Mouse (Mus musculus) heart, embryonic 15.5 days (tissue): ENCODE measurements around the gene Tmem192. TPM values are rescaled to one million over a fixed set of nuclear protein-coding genes. Genes with fewer than 3 reads are reported as not detected.
"Not testable (repeated sequence)": the region's sequence is repeated elsewhere in the genome, so short reads cannot be mapped to it uniquely, and the experiment has no call there.

Experiments
- ATAC-seq: fragments of 200-750 bp; cut with Nextera tagmentation; replicated peaks from 2 replicates; pipeline ENCODE4 v1.8.0; 2017; ENCODE audit warnings: low read depth, moderate TSS enrichment; ENCODE audit not compliant: insufficient number of reproducible peaks, insufficient read depth, low FRiP score
- H3K27ac ChIP-seq: fragments of 300-500 bp; sonication (generic); 2 replicates; pipeline ENCODE4 v1.5.1; 2015; ENCODE audit warnings: mild to moderate bottlenecking, inconsistent platforms
- H3K27me3 ChIP-seq: fragments of 300-500 bp; sonication (generic); 2 replicates; pipeline ENCODE4 v1.6.1; 2015; ENCODE audit warnings: inconsistent platforms
- H3K36me3 ChIP-seq: fragments of 300-500 bp; sonication (generic); 2 replicates; pipeline ENCODE4 v1.6.1; 2015; ENCODE audit warnings: mild to moderate bottlenecking, inconsistent platforms
- H3K4me1 ChIP-seq: fragments of 300-500 bp; sonication (generic); replicated peaks from 2 replicates; pipeline ENCODE4 v1.6.1; 2015; ENCODE audit warnings: inconsistent platforms
- H3K4me2 ChIP-seq: fragments of 300-500 bp; sonication (generic); 2 replicates; pipeline ENCODE4 v1.6.1; 2015; ENCODE audit warnings: inconsistent platforms, mild to moderate bottlenecking, moderate library complexity
- H3K4me3 ChIP-seq: fragments of 300-500 bp; sonication (generic); 2 replicates; pipeline ENCODE4 v1.5.1; 2015; ENCODE audit warnings: mild to moderate bottlenecking, inconsistent platforms
- H3K9ac ChIP-seq: fragments of 300-500 bp; sonication (generic); 2 replicates; pipeline ENCODE4 v1.6.1; 2015; ENCODE audit warnings: mild to moderate bottlenecking, inconsistent platforms
- H3K9me3 ChIP-seq: fragments of 300-500 bp; sonication (generic); replicated peaks from 2 replicates; pipeline ENCODE4 v1.6.1; 2016; ENCODE audit warnings: inconsistent platforms
- WGBS: fragments of 180-500 bp; shearing (Covaris S2); methylation state at CpG from one replicate; pipeline ENCODE4 v1.1.7; 2015; ENCODE audit warnings: mixed read lengths; 5-methylcytosine and 5-hydroxymethylcytosine counted together
- polyA plus RNA-seq: library from polyadenylated mRNA; unstranded; fragments of >200 nt; fragmentation: Nextera tagmentation; extraction: Ambion mirVana; gene quantifications from 2 replicates; pipeline ENCODE4 v1.2.1, GENCODE M21; 2015

The Tmem192 gene
- polyA plus RNA-seq, 1 experiment from 2014 or later, result 23.5 TPM

- no peak overlapping the region for H3K4me2 ChIP-seq
- no peaks in the 10 kb centered on the region for H3K27me3 ChIP-seq
- H3K36me3 ChIP-seq, result no peaks in the 10 kb centered on the region
- no peak overlapping the region for H3K9ac ChIP-seq
- ATAC-seq, result no peak
- no peaks in the 10 kb centered on the region for H3K9me3 ChIP-seq
- no peaks in the 10 kb centered on the region for H3K4me1 ChIP-seq
- H3K4me3 ChIP-seq, result no peak overlapping the region
- 69% methylated on average over 20 of the region's 20 CpGs for WGBS
- no peak overlapping the region for H3K27ac ChIP-seq
These were observed 36.3 kb downstream of the Tmem192 start for GRCm38 (mm10) chr8:64983150-64983897.

GRCm38 (mm10) chr8:64987731-64988130 is 40.7 kb downstream of the Tmem192 start, which contains the start of gene Trim75:
Trim75 (minus strand) TSS chr8:64987831.
- no peaks in the 10 kb centered on the region for H3K4me1 ChIP-seq
- H3K36me3 ChIP-seq, result no peaks in the 10 kb centered on the region
- no peaks in the 10 kb centered on the region for H3K9me3 ChIP-seq
- H3K4me3 ChIP-seq, result no peak within 1 kb of the TSS
- no peaks in the 10 kb centered on the region for H3K27me3 ChIP-seq
- ATAC-seq, result no peak
- 87% methylated on average over 4 of the region's 4 CpGs for WGBS
- no peak within 1 kb of the TSS for H3K9ac ChIP-seq
- H3K4me2 ChIP-seq, result no peak within 1 kb of the TSS
- no peak within 1 kb of the TSS for H3K27ac ChIP-seq

- H3K9me3 ChIP-seq, result no peaks in the 10 kb centered on the region
- no peak overlapping the region for H3K4me3 ChIP-seq
- no peak overlapping the region for H3K4me2 ChIP-seq
- WGBS, result 83% methylated on average over 4 of the region's 4 CpGs
- no peaks in the 10 kb centered on the region for H3K4me1 ChIP-seq
- no peaks in the 10 kb centered on the region for H3K27me3 ChIP-seq
- no peaks in the 10 kb centered on the region for H3K36me3 ChIP-seq
- H3K27ac ChIP-seq, result no peak overlapping the region
- H3K9ac ChIP-seq, result no peak overlapping the region
- no peak for ATAC-seq
These were observed 51.9 kb downstream of the Tmem192 start for GRCm38 (mm10) chr8:64998806-64999365.

GRCm38 (mm10) chr8:65007616-65008015 is 60.6 kb downstream of the Tmem192 start:
- not testable (repeated sequence) for H3K36me3 ChIP-seq, H3K4me2 ChIP-seq, ATAC-seq, H3K9ac ChIP-seq, H3K4me3 ChIP-seq, H3K4me1 ChIP-seq, H3K9me3 ChIP-seq, H3K27ac ChIP-seq, H3K27me3 ChIP-seq
- WGBS, result 77% methylated on average over 6 of the region's 6 CpGs

- H3K36me3 ChIP-seq, result no peaks in the 10 kb centered on the region
- no peaks in the 10 kb centered on the region for H3K4me1 ChIP-seq
- H3K27ac ChIP-seq, result no peak within 1 kb of the TSS
- no peak within 1 kb of the TSS for H3K4me2 ChIP-seq
- H3K9me3 ChIP-seq, result no peaks in the 10 kb centered on the region
- no peak within 1 kb of the TSS for H3K9ac ChIP-seq
- 84% methylated on average over 8 of the region's 8 CpGs for WGBS
- no peak within 1 kb of the TSS for H3K4me3 ChIP-seq
- ATAC-seq, result no peak
- no peaks in the 10 kb centered on the region for H3K27me3 ChIP-seq
These were observed 71.4 kb downstream of the Tmem192 start, which contains the start of the genes Trim61 and Trim60 for GRCm38 (mm10) chr8:65018423-65018822. Trim61 (minus strand) TSS chr8:65018523. Trim60 (minus strand) TSS chr8:65018584.

Other genes with a start within 250 kb of the Tmem192 start
- gene Msmo1, start 213.4 kb upstream of the Tmem192 start, polyA plus RNA-seq, result 31.5 and 40.9 TPM in 2 replicates
- gene Klhl2, start 97.2 kb upstream of the Tmem192 start, polyA plus RNA-seq, result 11.3 and 11.5 TPM in 2 replicates
- gene Trim75, start 40.6 kb downstream of the Tmem192 start, polyA plus RNA-seq, result not detected in 2 replicates
- gene Trim61, start 71.3 kb downstream of the Tmem192 start, polyA plus RNA-seq, result not detected in 2 replicates
- gene Trim60, start 71.4 kb downstream of the Tmem192 start, polyA plus RNA-seq, result 0.05 TPM in 1 of 2 replicates, not detected in the other
- 4.2 and 4.5 TPM in 2 replicates for gene Apela, start 90.2 kb downstream of the Tmem192 start, polyA plus RNA-seq
- not detected in 2 replicates for gene Gm10663, start 127.8 kb downstream of the Tmem192 start, polyA plus RNA-seq
- 0.36 TPM in 1 of 2 replicates, not detected in the other for gene BC030870, start 182.4 kb downstream of the Tmem192 start, polyA plus RNA-seq